Mouse (Mus musculus) intestine, postnatal 0 days (tissue): Measurements from ENCODE around the gene Cdcp2. TPM values are rescaled to one million over a fixed set of nuclear protein-coding genes. Genes with fewer than 3 reads are reported as not detected.

Experiments used
- ATAC-seq: fragments of 200-750 bp; cut with Nextera tagmentation; 2 replicates; pipeline ENCODE4 v1.8.0; 2017; ENCODE audit warnings: mild to moderate bottlenecking, moderate TSS enrichment, moderate library complexity
- H3K27ac ChIP-seq: fragments of 300-500 bp; sonication (generic); 2 replicates; pipeline ENCODE4 v1.5.1; 2014; ENCODE audit warnings: mild to moderate bottlenecking, low read depth, low read length, moderate library complexity
- H3K27me3 ChIP-seq: fragments of 300-500 bp; sonication (generic); replicated peaks from 2 replicates; pipeline ENCODE4 v1.6.1; 2014; ENCODE audit warnings: low read length, mixed read lengths; ENCODE audit not compliant: control insufficient read depth, insufficient read depth
- H3K36me3 ChIP-seq: fragments of 300-500 bp; sonication (generic); 2 replicates; pipeline ENCODE4 v1.6.1; 2014; ENCODE audit warnings: mild to moderate bottlenecking, moderate library complexity; ENCODE audit not compliant: control insufficient read depth, insufficient read depth
- H3K4me1 ChIP-seq: fragments of 300-500 bp; sonication (generic); replicated peaks from 2 replicates; pipeline ENCODE4 v1.6.1; 2014; ENCODE audit warnings: antibody characterized with exemption, low read length, mixed read lengths; ENCODE audit not compliant: control insufficient read depth, insufficient read depth
- H3K4me2 ChIP-seq: fragments of 300-500 bp; sonication (generic); replicated peaks from 2 replicates; pipeline ENCODE4 v1.6.1; 2014; ENCODE audit warnings: low read depth, mild to moderate bottlenecking, moderate library complexity
- H3K4me3 ChIP-seq: fragments of 300-500 bp; sonication (generic); 2 replicates; pipeline ENCODE4 v1.5.1; 2014; ENCODE audit warnings: low read depth, low read length
- H3K9ac ChIP-seq: fragments of 300-500 bp; sonication (generic); 2 replicates; pipeline ENCODE4 v1.6.1; 2014; ENCODE audit warnings: mild to moderate bottlenecking, low read depth, low read length
- H3K9me3 ChIP-seq: fragments of 300-500 bp; sonication (generic); 2 replicates; pipeline ENCODE4 v1.6.1; 2016; ENCODE audit warnings: mixed run types; ENCODE audit not compliant: control insufficient read depth
- CTCF ChIP-seq: sonication (generic); IDR thresholded peaks from 2 replicates; pipeline ENCODE4 v1.5.1; 2016; ENCODE audit warnings: low read depth, mild to moderate bottlenecking, control low read depth, antibody characterized with exemption, moderate library complexity
- WGBS: fragments of 180-500 bp; shearing (Covaris S2); extraction: QIAGEN DNeasy Blood & Tissue Kit; methylation state at CpG from one replicate; pipeline ENCODE4 v1.1.7; 2014; 5-methylcytosine and 5-hydroxymethylcytosine counted together
- polyA plus RNA-seq: library from polyadenylated mRNA; unstranded; fragments of >200 nt; fragmentation: Nextera tagmentation; extraction: Ambion mirVana; gene quantifications from 2 replicates; pipeline ENCODE4 v1.2.1, GENCODE M21; 2015

Cdcp2 gene
- polyA plus RNA-seq, 1 experiment from 2014 or later: not detected

DNA sequence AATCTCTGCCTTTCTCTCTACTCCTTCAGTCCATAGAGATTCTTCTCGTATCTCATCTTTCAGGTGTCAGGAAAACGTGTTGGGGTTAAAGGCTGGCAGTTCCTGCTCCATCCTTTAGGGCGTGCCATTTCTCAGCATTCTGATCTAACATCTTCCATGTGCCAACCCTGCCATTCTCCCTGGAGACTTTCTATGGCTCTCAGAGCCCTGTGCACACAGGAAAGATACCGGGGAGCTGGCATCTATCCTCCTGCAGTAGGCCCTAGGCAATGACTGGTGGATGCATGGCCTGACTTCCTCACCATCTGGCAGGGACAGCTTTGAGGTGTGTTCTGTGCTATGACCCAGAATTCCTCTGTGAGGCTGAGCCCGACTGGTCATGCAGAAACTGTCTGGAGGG lies 28.4 kb downstream of the Cdcp2 start:
- TF ChIP-seq CTCF: peak; percentile 55
- H3K27ac ChIP-seq: no peak overlapping the region
- H3K4me1 ChIP-seq: no peaks in the 10 kb centered on the region
- no peak for ATAC-seq
- no peaks in the 10 kb centered on the region for H3K36me3 ChIP-seq
- no peak overlapping the region for H3K9ac ChIP-seq
- 67% methylated on average over 5 of the region's 5 CpGs for WGBS
- no peak overlapping the region for H3K4me2 ChIP-seq
- H3K9me3 ChIP-seq: no peaks in the 10 kb centered on the region
- no peaks in the 10 kb centered on the region for H3K27me3 ChIP-seq
- H3K4me3 ChIP-seq: no peak overlapping the region

GRCm38 (mm10) chr4:107126389-107126788 lies 29.7 kb downstream of the Cdcp2 start:
- no peaks in the 10 kb centered on the region for H3K27me3 ChIP-seq
- WGBS: 70% methylated on average over 10 of the region's 10 CpGs

DNA sequence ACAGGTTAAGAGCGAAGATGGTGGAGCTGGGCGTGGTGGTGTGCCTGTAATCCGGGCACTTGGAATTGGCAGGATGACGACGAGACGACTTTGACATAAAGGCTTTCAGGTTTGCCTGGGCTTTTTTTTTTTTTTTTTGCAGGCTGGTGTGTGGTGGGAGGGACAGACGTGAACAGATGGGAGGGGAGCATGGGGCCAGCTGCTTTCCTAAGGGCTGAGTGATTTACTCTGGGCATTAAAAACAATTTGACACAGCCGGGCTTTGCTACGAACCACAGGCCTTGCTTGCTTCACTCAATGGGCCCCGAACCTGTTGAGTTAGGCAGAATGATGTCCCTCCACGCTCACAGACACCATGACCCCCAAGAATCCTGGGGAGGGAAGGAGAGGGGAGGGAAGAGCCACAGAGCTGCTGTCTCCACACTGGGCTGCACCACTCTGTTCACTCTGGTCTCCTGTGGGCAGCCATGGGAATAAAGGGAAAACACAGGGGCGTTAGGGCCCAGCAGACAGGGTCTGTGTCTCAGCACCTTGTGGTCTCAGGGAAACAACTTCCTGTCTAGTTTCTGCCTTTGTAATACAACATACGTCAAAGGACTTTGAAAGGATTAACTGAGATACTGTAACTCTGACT lies 30.3 kb downstream of the Cdcp2 start:
- Histone ChIP-seq H3K36me3 (no peaks in the 10 kb centered on the region), H3K9ac (no peak overlapping the region), H3K27me3 (no peaks in the 10 kb centered on the region), H3K4me1 (no peaks in the 10 kb centered on the region), H3K4me3 (no peak overlapping the region), H3K4me2 (no peak overlapping the region), H3K27ac (no peak overlapping the region), H3K9me3 (no peaks in the 10 kb centered on the region)
- no peak for ATAC-seq
- no peak for TF ChIP-seq CTCF
- WGBS: 64% methylated on average over 13 of the region's 13 CpGs

More at GRCm38 (mm10) chr4:107126389-107126788, 29.7 kb downstream of the Cdcp2 start:
- ATAC-seq: no peak
- no peaks in the 10 kb centered on the region for H3K36me3 ChIP-seq
- no peak overlapping the region for H3K4me3 ChIP-seq
- H3K9me3 ChIP-seq: no peaks in the 10 kb centered on the region
- no peak for TF ChIP-seq CTCF
- H3K9ac ChIP-seq: no peak overlapping the region
- H3K4me2 ChIP-seq: no peak overlapping the region
- H3K27ac ChIP-seq: no peak overlapping the region
- no peaks in the 10 kb centered on the region for H3K4me1 ChIP-seq

DNA sequence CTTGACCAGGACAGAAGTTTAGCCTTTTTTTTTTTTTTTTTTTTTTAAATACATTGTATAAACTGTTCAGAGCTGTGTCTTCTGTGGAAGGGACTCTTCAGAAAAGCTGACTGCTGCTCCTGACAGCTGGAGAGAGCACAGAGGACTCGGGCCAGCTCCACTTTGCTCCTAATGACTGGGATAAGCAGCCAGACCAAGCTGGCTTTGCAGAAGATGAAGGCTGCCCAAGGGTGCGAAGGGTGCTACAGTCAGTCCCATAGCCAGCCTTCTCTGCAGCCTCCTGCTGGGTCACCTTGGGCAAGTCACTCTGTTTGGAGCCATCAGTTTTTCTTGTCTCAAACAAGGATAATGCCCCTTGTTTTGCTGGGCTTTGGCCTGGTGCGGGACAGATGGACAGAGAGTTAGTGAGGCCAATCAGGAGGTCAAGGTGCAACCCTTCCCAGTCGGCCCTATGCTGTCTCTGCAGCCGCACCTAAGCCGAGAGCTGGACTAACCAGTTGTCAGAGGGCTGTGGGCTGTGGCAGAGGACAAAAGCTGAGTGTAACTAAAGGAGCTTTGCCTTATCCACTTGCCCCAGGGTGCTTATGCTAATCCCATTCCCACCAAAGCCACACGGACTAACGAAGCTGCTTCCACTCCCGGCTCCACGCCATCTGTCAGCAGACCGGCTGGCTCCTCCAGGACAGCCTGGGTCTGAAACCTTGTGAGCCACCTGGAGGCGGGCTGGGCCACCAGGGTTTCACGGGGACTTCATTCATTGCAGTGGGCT lies 31.4 kb downstream of the Cdcp2 start:
- no peak overlapping the region for H3K9ac ChIP-seq
- H3K9me3 ChIP-seq: no peaks in the 10 kb centered on the region
- WGBS: 32% methylated on average over 13 of the region's 13 CpGs
- no peaks in the 10 kb centered on the region for H3K27me3 ChIP-seq
- H3K36me3 ChIP-seq: no peaks in the 10 kb centered on the region
- H3K4me3 ChIP-seq: no peak overlapping the region
- TF ChIP-seq CTCF: no peak
- H3K27ac ChIP-seq: no peak overlapping the region
- H3K4me2 ChIP-seq: no peak overlapping the region; the same call in 1 of the 2 replicates
- H3K4me1 ChIP-seq: no peaks in the 10 kb centered on the region
- ATAC-seq: no peak; the same call in 1 of the 2 replicates

GRCm38 (mm10) chr4:107129373-107129772 lies 32.7 kb downstream of the Cdcp2 start:
- H3K4me2 ChIP-seq: no peak overlapping the region
- H3K27ac ChIP-seq: no peak overlapping the region
- no peaks in the 10 kb centered on the region for H3K36me3 ChIP-seq
- ATAC-seq: no peak
- H3K9ac ChIP-seq: no peak overlapping the region
- H3K27me3 ChIP-seq: no peaks in the 10 kb centered on the region
- 82% methylated on average over 8 of the region's 8 CpGs for WGBS
- H3K9me3 ChIP-seq: no peaks in the 10 kb centered on the region
- no peaks in the 10 kb centered on the region for H3K4me1 ChIP-seq
- no peak for TF ChIP-seq CTCF
- H3K4me3 ChIP-seq: no peak overlapping the region

- H3K4me1 ChIP-seq: no peaks in the 10 kb centered on the region
- H3K27me3 ChIP-seq: no peaks in the 10 kb centered on the region
- H3K4me3 ChIP-seq: no peak overlapping the region
- no peak overlapping the region for H3K27ac ChIP-seq
- H3K4me2 ChIP-seq: no peak overlapping the region
- WGBS: 36% methylated on average over 9 of the region's 9 CpGs
- H3K36me3 ChIP-seq: no peaks in the 10 kb centered on the region
- TF ChIP-seq CTCF: no peak
- H3K9me3 ChIP-seq: no peaks in the 10 kb centered on the region
- no peak overlapping the region for H3K9ac ChIP-seq
- no peak for ATAC-seq
These were observed 33.8 kb downstream of the Cdcp2 start for GRCm38 (mm10) chr4:107130534-107130933.
